Mouse (Mus musculus): ENCODE data around the gene Foxl1. TPM values are rescaled to one million over a fixed set of nuclear protein-coding genes. Genes with fewer than 3 reads are reported as not detected.

Foxl1 gene
- polyA plus RNA-seq, 1 experiment from 2014 or later: not detected

GRCm38 (mm10) chr8:121168033-121168432 is 40.3 kb downstream of the Foxl1 start:
- no peak for ATAC-seq (ENCODE audit: low read depth)
- no peak overlapping the region for H3K9ac ChIP-seq (replicated peaks; ENCODE audit: low read depth, low read length)
- no peak overlapping the region for H3K4me3 ChIP-seq (ENCODE audit: low read depth, low read length)
- H3K4me1 ChIP-seq (ENCODE audit: control insufficient read depth, insufficient read depth, low read length): peaks cover 3% of the 10 kb centered on the region; the same call in 1 of the 2 replicates
- WGBS: 77% methylated on average over 5 of the region's 5 CpGs
- H3K36me3 ChIP-seq (ENCODE audit: control insufficient read depth, insufficient read depth, low read length): no peaks in the 10 kb centered on the region
- H3K9me3 ChIP-seq (ENCODE audit: control insufficient read depth, low read length): no peaks in the 10 kb centered on the region
- H3K27me3 ChIP-seq (ENCODE audit: control insufficient read depth, insufficient read depth, low read length): no peaks in the 10 kb centered on the region
- no peak overlapping the region for H3K27ac ChIP-seq (ENCODE audit: low read depth, low read length)
- H3K4me2 ChIP-seq (ENCODE audit: low read depth, low read length): no peak overlapping the region

- H3K27ac ChIP-seq (ENCODE audit: low read depth, low read length): no peak overlapping the region
- no peaks in the 10 kb centered on the region for H3K9me3 ChIP-seq (ENCODE audit: control insufficient read depth, low read length)
- 52% methylated on average over 7 of the region's 7 CpGs for WGBS
- H3K4me3 ChIP-seq (ENCODE audit: low read depth, low read length): no peak overlapping the region
- ATAC-seq (ENCODE audit: low read depth): no peak
- no peaks in the 10 kb centered on the region for H3K27me3 ChIP-seq (ENCODE audit: control insufficient read depth, insufficient read depth, low read length)
- no peaks in the 10 kb centered on the region for H3K36me3 ChIP-seq (ENCODE audit: control insufficient read depth, insufficient read depth, low read length)
- H3K9ac ChIP-seq (replicated peaks; ENCODE audit: low read depth, low read length): no peak overlapping the region
- no peak overlapping the region for H3K4me2 ChIP-seq (ENCODE audit: low read depth, low read length)
- H3K4me1 ChIP-seq (ENCODE audit: control insufficient read depth, insufficient read depth, low read length): no peaks in the 10 kb centered on the region
These were observed 42.4 kb downstream of the Foxl1 start for GRCm38 (mm10) chr8:121170116-121170515.

- 72% methylated on average over 27 of the region's 27 CpGs for WGBS
- H3K9ac ChIP-seq (replicated peaks; ENCODE audit: low read depth, low read length): no peak overlapping the region
- no peak for ATAC-seq (ENCODE audit: low read depth)
These were observed 43.1 kb downstream of the Foxl1 start for GRCm38 (mm10) chr8:121170626-121171552.

GRCm38 (mm10) chr8:121172567-121172966 is 44.8 kb downstream of the Foxl1 start:
- Histone ChIP-seq H3K4me3 (ENCODE audit: low read depth, low read length) (no peak overlapping the region), H3K9ac (replicated peaks; ENCODE audit: low read depth, low read length) (no peak overlapping the region), H3K4me2 (ENCODE audit: low read depth, low read length) (no peak overlapping the region), H3K36me3 (ENCODE audit: control insufficient read depth, insufficient read depth, low read length) (no peaks in the 10 kb centered on the region), H3K9me3 (ENCODE audit: control insufficient read depth, low read length) (no peaks in the 10 kb centered on the region), H3K27me3 (ENCODE audit: control insufficient read depth, insufficient read depth, low read length) (no peaks in the 10 kb centered on the region), H3K4me1 (ENCODE audit: control insufficient read depth, insufficient read depth, low read length) (no peaks in the 10 kb centered on the region), H3K27ac (ENCODE audit: low read depth, low read length) (no peak overlapping the region)
- no peak for ATAC-seq (ENCODE audit: low read depth)
- WGBS: 81% methylated on average over 8 of the region's 8 CpGs

More at GRCm38 (mm10) chr8:121170626-121171552, 43.1 kb downstream of the Foxl1 start:
- no peaks in the 10 kb centered on the region for H3K27me3 ChIP-seq (ENCODE audit: control insufficient read depth, insufficient read depth, low read length)
- H3K4me2 ChIP-seq (ENCODE audit: low read depth, low read length): no peak overlapping the region
- H3K36me3 ChIP-seq (ENCODE audit: control insufficient read depth, insufficient read depth, low read length): no peaks in the 10 kb centered on the region
- H3K4me3 ChIP-seq (ENCODE audit: low read depth, low read length): no peak overlapping the region
- H3K4me1 ChIP-seq (ENCODE audit: control insufficient read depth, insufficient read depth, low read length): no peaks in the 10 kb centered on the region
- no peaks in the 10 kb centered on the region for H3K9me3 ChIP-seq (ENCODE audit: control insufficient read depth, low read length)
- H3K27ac ChIP-seq (ENCODE audit: low read depth, low read length): no peak overlapping the region

GRCm38 (mm10) chr8:121174178-121174577 is 46.4 kb downstream of the Foxl1 start:
- Histone ChIP-seq H3K9ac (replicated peaks; ENCODE audit: low read depth, low read length) (no peak overlapping the region), H3K36me3 (ENCODE audit: control insufficient read depth, insufficient read depth, low read length) (no peaks in the 10 kb centered on the region), H3K27me3 (ENCODE audit: control insufficient read depth, insufficient read depth, low read length) (no peaks in the 10 kb centered on the region), H3K4me2 (ENCODE audit: low read depth, low read length) (no peak overlapping the region), H3K4me1 (ENCODE audit: control insufficient read depth, insufficient read depth, low read length) (no peaks in the 10 kb centered on the region), H3K4me3 (ENCODE audit: low read depth, low read length) (no peak overlapping the region), H3K9me3 (ENCODE audit: control insufficient read depth, low read length) (no peaks in the 10 kb centered on the region), H3K27ac (ENCODE audit: low read depth, low read length) (no peak overlapping the region)
- 64% methylated on average over 10 of the region's 10 CpGs for WGBS
- no peak for ATAC-seq (ENCODE audit: low read depth)

- Histone ChIP-seq H3K9me3 (ENCODE audit: control insufficient read depth, low read length) (no peaks in the 10 kb centered on the region), H3K4me3 (ENCODE audit: low read depth, low read length) (no peak overlapping the region), H3K36me3 (ENCODE audit: control insufficient read depth, insufficient read depth, low read length) (no peaks in the 10 kb centered on the region), H3K9ac (replicated peaks; ENCODE audit: low read depth, low read length) (no peak overlapping the region), H3K4me1 (ENCODE audit: control insufficient read depth, insufficient read depth, low read length) (no peaks in the 10 kb centered on the region), H3K27ac (ENCODE audit: low read depth, low read length) (no peak overlapping the region), H3K27me3 (ENCODE audit: control insufficient read depth, insufficient read depth, low read length) (no peaks in the 10 kb centered on the region), H3K4me2 (ENCODE audit: low read depth, low read length) (no peak overlapping the region)
- no peak for ATAC-seq (ENCODE audit: low read depth)
- 34% methylated on average over 29 of the region's 30 CpGs for WGBS
These were observed 47.2 kb downstream of the Foxl1 start for GRCm38 (mm10) chr8:121174721-121175539.

GRCm38 (mm10) chr8:121175540-121176090 is 47.9 kb downstream of the Foxl1 start:
- WGBS: 72% methylated on average over 8 of the region's 8 CpGs
- Histone ChIP-seq H3K27ac (ENCODE audit: low read depth, low read length) (no peak overlapping the region), H3K9me3 (ENCODE audit: control insufficient read depth, low read length) (no peaks in the 10 kb centered on the region), H3K36me3 (ENCODE audit: control insufficient read depth, insufficient read depth, low read length) (no peaks in the 10 kb centered on the region), H3K4me1 (ENCODE audit: control insufficient read depth, insufficient read depth, low read length) (peaks cover 2% of the 10 kb centered on the region; the same call in 1 of the 2 replicates), H3K4me2 (ENCODE audit: low read depth, low read length) (no peak overlapping the region), H3K4me3 (ENCODE audit: low read depth, low read length) (no peak overlapping the region), H3K27me3 (ENCODE audit: control insufficient read depth, insufficient read depth, low read length) (no peaks in the 10 kb centered on the region), H3K9ac (replicated peaks; ENCODE audit: low read depth, low read length) (no peak overlapping the region)
- ATAC-seq (ENCODE audit: low read depth): no peak; the same call in 1 of the 2 replicates

- ATAC-seq (ENCODE audit: low read depth): 0 out of 2 replicates have a peak, but pooled peaks have one; percentile 55
- Histone ChIP-seq H3K27ac (ENCODE audit: low read depth, low read length) (no peak overlapping the region), H3K9me3 (ENCODE audit: control insufficient read depth, low read length) (no peaks in the 10 kb centered on the region), H3K4me2 (ENCODE audit: low read depth, low read length) (no peak overlapping the region), H3K4me3 (ENCODE audit: low read depth, low read length) (no peak overlapping the region), H3K4me1 (ENCODE audit: control insufficient read depth, insufficient read depth, low read length) (peaks cover 6% of the 10 kb centered on the region; the same call in 1 of the 2 replicates), H3K9ac (replicated peaks; ENCODE audit: low read depth, low read length) (no peak overlapping the region), H3K36me3 (ENCODE audit: control insufficient read depth, insufficient read depth, low read length) (no peaks in the 10 kb centered on the region), H3K27me3 (ENCODE audit: control insufficient read depth, insufficient read depth, low read length) (no peaks in the 10 kb centered on the region)
- WGBS: 24% methylated on average over 3 of the region's 3 CpGs
These were observed 48.6 kb downstream of the Foxl1 start for GRCm38 (mm10) chr8:121176291-121176690.

Measured in neural tube, embryonic 14.5 days (tissue).